Mouse (Mus musculus) forebrain, embryonic 11.5 days (tissue): ENCODE measurements at regions not wholly inside any gene's neighbourhood (a gene's known extent, or its start where the extent isn't known, plus 50 kb on each side); places are given as distances from the start of the nearest gene placed in this dataset.

ENCODE experiments used
- ATAC-seq: fragments of 200-750 bp; cut with Nextera tagmentation; replicated peaks from 2 replicates; pipeline ENCODE4 v1.8.0; 2017; ENCODE audit warnings: moderate TSS enrichment; ENCODE audit not compliant: low FRiP score
- DNase-seq: peaks from one replicate; pipeline ENCODE4 v3.0.0-alpha.2; 2017; ENCODE audit warnings: low spot score
- H3K27ac ChIP-seq: fragments of 300-500 bp; sonication (generic); 2 replicates; pipeline ENCODE4 v1.5.1; 2014; ENCODE audit warnings: low read depth, low read length
- H3K27me3 ChIP-seq: fragments of 300-500 bp; sonication (generic); 2 replicates; pipeline ENCODE4 v1.6.1; 2014; ENCODE audit warnings: mild to moderate bottlenecking, low read length, mixed read lengths; ENCODE audit not compliant: control insufficient read depth, insufficient read depth
- H3K36me3 ChIP-seq: fragments of 300-500 bp; sonication (generic); 2 replicates; pipeline ENCODE4 v1.6.1; 2014; ENCODE audit warnings: mild to moderate bottlenecking, low read length, moderate library complexity, mixed read lengths; ENCODE audit not compliant: control insufficient read depth, insufficient read depth
- H3K4me1 ChIP-seq: fragments of 300-500 bp; sonication (generic); replicated peaks from 2 replicates; pipeline ENCODE4 v1.6.1; 2014; ENCODE audit warnings: low read length, mixed read lengths; ENCODE audit not compliant: control insufficient read depth, insufficient read depth
- H3K4me2 ChIP-seq: fragments of 300-500 bp; sonication (generic); 2 replicates; pipeline ENCODE4 v1.6.1; 2014; ENCODE audit warnings: low read depth, mild to moderate bottlenecking, low read length, moderate library complexity, mixed read lengths; ENCODE audit not compliant: severe bottlenecking
- H3K4me3 ChIP-seq: fragments of 300-500 bp; sonication (generic); 2 replicates; pipeline ENCODE4 v1.5.1; 2014; ENCODE audit warnings: low read depth, low read length
- H3K9ac ChIP-seq: fragments of 300-500 bp; sonication (generic); 2 replicates; pipeline ENCODE4 v1.6.1; 2014; ENCODE audit warnings: low read length
- H3K9me3 ChIP-seq: fragments of 300-500 bp; sonication (generic); 2 replicates; pipeline ENCODE4 v1.6.1; 2016; ENCODE audit warnings: low read length, mixed read lengths; ENCODE audit not compliant: control insufficient read depth
- WGBS: fragments of 180-500 bp; shearing (Covaris S2); extraction: QIAGEN DNeasy Blood & Tissue Kit; methylation state at CpG from one replicate; pipeline ENCODE4 v1.1.7; 2014; 5-methylcytosine and 5-hydroxymethylcytosine counted together

DNA sequence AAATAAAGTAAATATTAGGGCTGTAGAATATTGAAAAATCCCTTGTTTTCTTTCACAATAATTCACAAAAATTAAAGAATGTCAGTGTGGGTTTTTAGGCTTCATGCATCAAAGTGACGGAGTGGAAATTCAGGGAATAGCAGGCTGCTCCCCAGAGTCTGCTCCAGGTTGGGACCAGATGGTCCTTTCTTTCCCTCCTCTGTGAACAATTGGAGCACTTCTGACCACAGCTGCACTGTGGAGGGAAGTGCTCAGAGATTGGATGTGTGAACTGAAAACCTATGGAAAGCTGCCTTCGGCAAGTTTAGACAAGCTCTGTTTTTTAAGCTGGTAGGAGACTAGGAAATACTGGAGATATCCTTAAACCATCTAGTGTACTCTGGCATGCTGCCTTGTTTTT lies 1563.5 kb downstream of the Efnb2 start:
- no peak overlapping the region for H3K4me3 ChIP-seq
- no peaks in the 10 kb centered on the region for H3K4me1 ChIP-seq
- no peaks in the 10 kb centered on the region for H3K36me3 ChIP-seq
- no peak overlapping the region for H3K9ac ChIP-seq
- ATAC-seq (peak; percentile 85), DNase-seq (no peak)
- no peak overlapping the region for H3K4me2 ChIP-seq
- H3K27ac ChIP-seq: no peak overlapping the region
- whole genome bisulfite sequencing: 48% methylated on average over 2 of the region's 2 CpGs
- no peaks in the 10 kb centered on the region for H3K27me3 ChIP-seq
- no peaks in the 10 kb centered on the region for H3K9me3 ChIP-seq

DNA sequence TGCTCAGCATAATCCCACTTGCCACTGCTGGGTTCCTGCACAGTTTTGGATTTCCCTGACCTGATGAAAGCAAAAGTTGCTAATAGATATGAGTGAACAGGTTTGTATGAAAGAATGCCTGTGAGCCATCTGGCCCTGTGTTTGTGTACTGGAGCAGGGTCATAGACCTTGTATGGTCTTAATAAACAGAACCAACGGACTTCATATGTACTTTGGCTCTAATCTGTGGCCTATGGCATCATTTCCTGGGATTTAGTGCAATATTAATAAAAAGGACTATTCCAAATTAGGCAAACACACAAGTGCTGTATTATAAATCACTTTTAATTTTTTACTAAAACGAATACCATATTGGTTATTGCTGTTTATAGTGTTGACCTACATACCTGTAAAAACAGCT lies 1568.2 kb downstream of the Efnb2 start:
- Histone ChIP-seq H3K27me3 (no peaks in the 10 kb centered on the region), H3K9me3 (no peaks in the 10 kb centered on the region), H3K36me3 (no peaks in the 10 kb centered on the region), H3K9ac (no peak overlapping the region), H3K27ac (no peak overlapping the region), H3K4me3 (no peak overlapping the region), H3K4me1 (no peaks in the 10 kb centered on the region), H3K4me2 (no peak overlapping the region)
- ATAC-seq (no peak), DNase-seq (no peak)
- WGBS: 69% methylated on average over 2 of the region's 2 CpGs

DNA sequence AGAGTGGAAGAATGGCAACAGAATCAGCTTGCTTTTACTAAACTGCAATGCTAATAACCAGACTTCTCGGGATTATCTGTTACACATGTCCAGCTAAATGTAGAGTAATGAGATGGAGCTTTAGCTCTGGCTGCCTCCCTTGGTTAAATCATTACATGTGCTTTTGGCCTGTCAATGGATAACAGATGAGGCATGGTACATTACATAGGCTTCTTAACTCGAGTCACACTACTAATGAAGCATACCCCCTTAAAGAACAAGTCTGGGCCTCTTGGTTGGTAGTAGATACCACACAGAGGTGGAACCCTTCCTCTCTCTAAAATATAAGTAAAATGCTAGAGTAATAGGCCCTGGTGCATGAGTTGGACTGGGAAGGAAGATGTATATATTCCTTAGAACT lies 1572.9 kb downstream of the Efnb2 start:
- Histone ChIP-seq H3K4me2 (no peak overlapping the region), H3K9ac (no peak overlapping the region), H3K9me3 (no peaks in the 10 kb centered on the region), H3K4me3 (no peak overlapping the region), H3K36me3 (no peaks in the 10 kb centered on the region), H3K27ac (no peak overlapping the region), H3K4me1 (no peaks in the 10 kb centered on the region), H3K27me3 (no peaks in the 10 kb centered on the region)
- DNase-seq: no peak
- WGBS: 80% methylated on average over 2 of the region's 2 CpGs
- no peak for ATAC-seq

DNA sequence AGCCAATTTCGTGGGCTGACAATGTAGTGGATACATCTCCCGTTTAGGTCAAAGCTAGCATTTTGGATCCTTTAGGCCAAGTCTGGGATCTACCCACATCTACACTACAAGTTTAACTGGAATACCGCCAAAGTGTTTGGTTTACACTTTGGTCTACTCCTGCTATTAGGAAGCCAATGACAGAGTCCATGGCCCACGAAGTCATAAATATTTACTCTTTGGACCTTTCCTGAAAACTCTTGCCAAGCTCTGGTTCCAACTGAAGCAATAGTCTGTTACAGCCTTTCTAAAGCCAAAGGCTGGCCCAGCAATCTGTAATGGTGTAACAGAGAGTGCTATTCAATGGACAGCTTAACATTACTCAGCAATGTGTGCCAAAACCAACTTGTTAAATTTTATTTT lies 1600.8 kb downstream of the Efnb2 start:
- DNase-seq: no peak
- no peak for ATAC-seq
- H3K27ac ChIP-seq: no peak overlapping the region
- H3K4me3 ChIP-seq: no peak overlapping the region
- no peaks in the 10 kb centered on the region for H3K27me3 ChIP-seq
- H3K4me2 ChIP-seq: no peak overlapping the region
- H3K9ac ChIP-seq: no peak overlapping the region
- WGBS: 87% methylated on average over 4 of the region's 4 CpGs
- H3K9me3 ChIP-seq: no peaks in the 10 kb centered on the region
- no peaks in the 10 kb centered on the region for H3K4me1 ChIP-seq
- no peaks in the 10 kb centered on the region for H3K36me3 ChIP-seq

DNA sequence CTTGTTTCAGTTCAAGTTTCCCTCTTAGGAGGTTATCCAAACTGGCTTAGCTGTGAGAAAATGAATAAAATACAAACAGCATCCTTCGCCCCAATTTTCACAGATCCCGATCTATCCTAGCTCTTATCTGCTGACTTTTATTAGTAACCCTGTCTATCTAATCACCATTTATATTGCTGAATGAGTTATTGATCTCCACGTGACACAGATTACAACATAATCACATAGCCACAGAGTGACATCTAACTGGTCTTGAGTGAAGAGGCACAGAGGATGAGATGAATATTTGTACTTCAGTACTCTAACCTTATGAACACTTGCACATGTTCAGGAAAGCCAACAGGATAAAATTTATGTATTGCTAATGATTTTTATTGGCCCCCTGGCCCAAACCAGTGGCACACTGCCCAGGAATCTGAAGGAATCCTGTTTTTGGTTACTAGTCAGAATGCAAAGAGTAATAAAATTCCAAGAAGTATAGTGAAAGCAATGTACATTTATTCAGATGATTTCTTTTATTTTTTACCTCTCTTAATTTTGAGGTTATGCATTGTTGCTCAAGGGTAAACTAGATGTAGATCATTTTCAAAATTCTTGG lies 1634.7 kb downstream of the Efnb2 start:
- Histone ChIP-seq H3K36me3 (no peaks in the 10 kb centered on the region), H3K4me2 (no peak overlapping the region), H3K27ac (no peak overlapping the region), H3K9me3 (no peaks in the 10 kb centered on the region), H3K4me1 (no peaks in the 10 kb centered on the region), H3K4me3 (no peak overlapping the region), H3K27me3 (no peaks in the 10 kb centered on the region), H3K9ac (no peak overlapping the region)
- DNase-seq (no peak), ATAC-seq (no peak)
- 88% methylated on average over 3 of the region's 3 CpGs for WGBS

DNA sequence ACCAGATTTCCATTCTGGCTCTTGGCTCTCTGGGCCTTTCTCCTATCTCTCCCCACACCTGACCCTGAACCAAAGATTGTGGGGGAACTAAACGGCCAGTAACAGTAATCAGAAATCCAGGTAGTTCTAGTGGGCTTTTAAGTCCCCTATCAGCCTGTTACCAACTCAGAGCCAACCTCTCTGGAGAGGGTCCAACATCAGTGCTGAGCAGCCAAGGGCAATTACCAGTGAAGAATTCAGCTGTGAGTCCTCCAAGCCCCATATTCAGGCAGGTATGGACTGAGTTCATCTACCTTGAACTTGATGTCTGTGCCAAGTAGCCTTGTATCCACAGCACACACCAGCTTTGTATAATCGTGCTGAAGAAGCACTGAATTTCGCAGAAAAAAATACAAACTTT lies 1636.7 kb downstream of the Efnb2 start:
- Histone ChIP-seq H3K27me3 (no peaks in the 10 kb centered on the region), H3K4me3 (no peak overlapping the region), H3K9me3 (no peaks in the 10 kb centered on the region), H3K4me1 (no peaks in the 10 kb centered on the region), H3K36me3 (no peaks in the 10 kb centered on the region), H3K4me2 (no peak overlapping the region), H3K27ac (no peak overlapping the region), H3K9ac (no peak overlapping the region)
- no peak for ATAC-seq
- 93% methylated on average over 3 of the region's 3 CpGs for WGBS
- DNase-seq: no peak

DNA sequence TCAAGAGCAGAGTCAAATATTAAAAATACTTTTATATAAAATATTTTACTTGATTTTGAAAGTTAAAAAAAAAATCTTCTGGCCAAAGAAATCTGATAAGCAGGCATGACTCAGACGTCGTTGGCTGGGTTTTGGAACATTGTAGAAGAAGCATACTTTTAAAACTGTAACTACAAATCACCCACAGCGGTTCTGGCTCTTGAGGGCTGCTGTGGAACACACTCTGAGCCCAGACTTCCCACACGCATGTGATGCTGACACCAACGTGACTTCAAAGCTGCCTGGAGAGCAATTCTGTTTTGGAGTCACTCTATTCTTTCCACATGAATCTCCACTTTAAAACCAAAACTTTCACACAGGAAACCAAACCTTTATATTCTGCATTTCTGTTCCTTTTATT lies 1649.2 kb downstream of the Efnb2 start:
- Histone ChIP-seq H3K4me1 (no peaks in the 10 kb centered on the region), H3K36me3 (no peaks in the 10 kb centered on the region), H3K4me2 (no peak overlapping the region), H3K27ac (no peak overlapping the region), H3K27me3 (no peaks in the 10 kb centered on the region), H3K9ac (no peak overlapping the region), H3K9me3 (no peaks in the 10 kb centered on the region), H3K4me3 (no peak overlapping the region)
- ATAC-seq (no peak), DNase-seq (no peak)
- WGBS: 85% methylated on average over 5 of the region's 5 CpGs

DNA sequence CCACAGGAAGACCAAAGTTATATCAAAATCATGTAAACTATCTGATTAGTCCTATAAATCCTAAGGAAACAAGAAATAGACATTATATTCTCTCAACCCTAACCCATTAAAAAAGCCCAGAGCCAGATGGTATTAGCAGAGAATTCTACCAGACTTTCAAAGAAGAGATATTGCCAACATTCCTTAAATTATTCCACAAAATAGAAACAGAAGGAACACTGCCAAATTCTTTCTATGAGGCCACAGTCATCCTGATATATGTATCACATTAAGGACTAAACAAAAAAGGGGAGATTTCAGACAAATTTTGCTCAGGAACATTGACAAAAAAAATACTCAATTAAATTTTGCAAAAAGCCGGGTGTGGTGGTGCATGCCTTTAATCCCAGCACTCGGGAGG lies 1669.5 kb downstream of the Efnb2 start:
- DNase-seq (no peak), ATAC-seq (no peak)
- H3K4me3 ChIP-seq: no peak overlapping the region
- no peaks in the 10 kb centered on the region for H3K27me3 ChIP-seq
- no peak overlapping the region for H3K9ac ChIP-seq
- no peaks in the 10 kb centered on the region for H3K9me3 ChIP-seq
- H3K4me2 ChIP-seq: no peak overlapping the region
- H3K4me1 ChIP-seq: no peaks in the 10 kb centered on the region
- 95% methylated on average over 2 of the region's 2 CpGs for WGBS
- no peaks in the 10 kb centered on the region for H3K36me3 ChIP-seq
- no peak overlapping the region for H3K27ac ChIP-seq

DNA sequence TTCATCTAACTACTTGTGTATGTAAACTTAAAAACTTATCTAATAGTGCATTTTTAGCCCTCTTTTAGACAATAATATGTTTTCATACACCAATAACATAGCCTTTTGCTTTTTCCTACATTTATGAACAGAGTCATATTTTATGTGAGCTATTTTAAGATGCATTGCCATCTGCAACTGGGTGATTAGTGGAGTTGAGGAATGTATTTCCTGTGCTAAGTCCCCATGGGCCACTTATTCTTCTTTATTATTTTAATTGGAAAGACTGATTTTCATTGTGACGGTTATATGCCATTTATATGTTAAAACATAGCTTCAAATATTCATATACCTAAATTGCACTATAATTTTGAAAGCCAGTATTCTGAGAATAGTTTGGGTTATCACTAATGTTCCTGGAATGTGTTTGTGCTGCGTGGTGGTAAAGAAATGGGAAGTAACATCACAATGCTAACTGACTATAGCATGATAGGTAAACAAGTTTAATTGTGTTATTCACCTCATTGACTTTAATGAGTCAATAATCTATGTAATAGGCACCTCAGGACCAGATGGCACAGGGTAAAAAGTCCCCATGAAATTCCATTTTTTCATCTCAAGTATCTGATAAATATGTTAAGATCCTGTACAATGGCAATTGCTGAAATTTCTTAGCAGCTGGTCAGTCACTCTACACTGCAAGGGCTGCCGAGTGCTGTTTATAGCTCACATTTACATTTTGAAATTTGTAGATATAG lies 1671.5 kb downstream of the Efnb2 start:
- no peak overlapping the region for H3K27ac ChIP-seq
- H3K4me2 ChIP-seq: no peak overlapping the region
- H3K4me3 ChIP-seq: no peak overlapping the region
- H3K9ac ChIP-seq: no peak overlapping the region
- no peak for ATAC-seq
- no peaks in the 10 kb centered on the region for H3K4me1 ChIP-seq
- H3K27me3 ChIP-seq: no peaks in the 10 kb centered on the region
- DNase-seq: no peak
- H3K9me3 ChIP-seq: no peaks in the 10 kb centered on the region
- H3K36me3 ChIP-seq: no peaks in the 10 kb centered on the region
- WGBS: 81% methylated on average over 3 of the region's 3 CpGs
